Mouse (Mus musculus): Measurements from ENCODE around the gene Npc2.

GRCm38 (mm10) chr12:84728421-84728820, 44.5 kb downstream of the Npc2 start:
- TF ChIP-seq POLR2A (IDR thresholded peaks at IDR 0.05; ENCODE audit: low read depth, low read length) (no peak), CTCF (IDR thresholded peaks at IDR 0.05; ENCODE audit: extremely low read depth, insufficient read depth, insufficient read length, insufficient replicate concordance) (no peak)
